Mouse (Mus musculus): ENCODE measurements around the gene Ina.
A peak's percentile ranks its signal among the peaks of the same experiment; 100 is the strongest.
"Not testable (repeated sequence)": the region's sequence is repeated elsewhere in the genome, so short reads cannot be mapped to it uniquely, and the experiment has no call there.

Gene Ina

GRCm38 (mm10) chr19:47014447-47015381 is at the start of gene Ina, which contains the start of gene Nt5c2:
TSS of gene Ina (plus strand) at chr19:47014698.
TSS of gene Nt5c2 (minus strand) at chr19:47015153.
- DNase-seq (ENCODE audit: low spot score) = peak; percentile 20

DNA sequence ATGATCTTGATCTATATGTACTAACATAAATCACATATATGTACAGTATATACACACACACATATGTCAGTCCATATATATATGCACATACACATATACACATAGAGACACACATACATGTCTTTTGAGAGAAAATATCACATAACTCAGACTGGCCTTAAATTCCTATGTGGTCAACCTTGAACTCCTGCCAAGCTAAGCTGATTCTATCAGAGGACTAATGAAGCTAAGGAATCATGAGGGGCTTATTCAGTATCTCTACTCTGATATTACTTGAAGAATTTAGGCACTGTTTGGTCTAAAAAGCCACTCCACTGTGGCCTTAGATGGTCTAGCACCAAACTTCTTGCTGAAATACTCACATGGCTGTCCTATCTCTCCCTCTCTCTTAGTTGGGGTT is 49.0 kb upstream of the Ina start:
- DNase-seq (ENCODE audit: low spot score) = no peak

GRCm38 (mm10) chr19:46966330-46966729 is 48.2 kb upstream of the Ina start:
- DNase-seq (ENCODE audit: low spot score) = no peak

DNA sequence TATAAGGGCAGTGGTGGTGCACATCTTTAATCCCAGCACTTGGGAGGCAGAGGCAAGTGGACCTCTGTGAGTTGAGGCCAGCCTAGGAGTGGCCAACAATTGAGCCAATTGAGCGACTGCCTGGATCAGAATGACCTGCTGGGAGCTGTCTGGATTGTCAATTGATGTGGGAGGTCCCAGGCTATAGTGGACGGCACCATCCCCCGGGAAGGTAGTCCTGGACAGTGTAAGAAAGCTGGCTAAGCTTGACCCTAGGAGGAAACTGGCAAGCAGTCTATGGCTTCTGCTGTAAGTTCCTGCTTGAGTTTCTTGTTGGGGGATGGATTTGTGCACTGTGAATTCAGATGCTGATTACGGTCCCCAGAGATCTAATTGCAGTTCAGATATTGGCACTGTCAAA is 46.6 kb upstream of the Ina start:
- DNase-seq (ENCODE audit: low spot score) = no peak

DNA sequence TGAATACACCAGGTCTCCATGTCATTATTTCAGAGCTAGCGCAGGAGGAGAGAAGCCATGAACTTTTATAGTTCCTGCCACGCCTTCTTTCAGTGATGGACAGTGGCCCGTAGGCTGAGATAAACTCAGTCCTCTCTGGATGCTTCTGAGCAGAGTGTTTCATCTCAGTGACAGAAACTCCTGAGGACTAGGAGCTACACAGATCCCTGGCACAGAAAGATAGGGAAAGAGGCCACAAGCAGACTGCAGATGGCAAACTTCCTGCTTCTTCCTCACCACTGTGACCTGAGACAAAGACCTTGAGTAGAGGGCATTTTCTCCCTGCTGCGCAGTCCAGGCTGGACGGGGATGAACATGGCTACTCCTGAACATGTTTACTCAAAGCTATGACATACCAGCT is 45.7 kb upstream of the Ina start:
- no peak for DNase-seq (ENCODE audit: low spot score)

- no peak for DNase-seq (ENCODE audit: low spot score)
These were observed 45.1 kb upstream of the Ina start for GRCm38 (mm10) chr19:46969286-46969985.

DNA sequence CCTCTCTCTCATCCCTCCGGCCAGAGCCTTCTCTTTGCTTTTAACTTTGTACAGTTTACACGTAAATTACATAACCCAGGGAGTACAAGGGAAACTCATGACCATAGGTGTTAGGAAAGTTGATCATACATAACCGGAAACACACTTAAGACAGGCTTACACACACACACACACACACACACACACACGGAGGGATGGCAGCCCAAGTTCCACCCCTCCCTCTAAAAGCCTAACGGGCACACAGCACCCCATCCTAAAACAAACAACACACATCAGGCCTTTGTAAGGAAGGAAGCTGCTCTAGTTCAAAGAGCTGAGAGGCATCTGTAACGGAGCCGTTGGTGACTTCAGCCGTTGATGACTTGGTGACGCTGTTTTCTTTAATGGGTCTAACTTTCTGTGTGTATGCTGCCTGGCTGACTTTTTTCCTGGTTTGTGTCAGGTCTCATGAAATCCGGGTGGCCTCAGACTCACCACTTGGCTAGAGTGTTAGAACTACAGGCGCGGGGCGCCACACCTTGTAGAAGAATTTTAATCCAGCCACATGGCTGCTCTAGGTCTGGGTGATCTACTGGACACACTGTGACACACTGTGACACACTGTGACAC is 44.3 kb upstream of the Ina start:
- DNase-seq (ENCODE audit: low spot score) = no peak

DNA sequence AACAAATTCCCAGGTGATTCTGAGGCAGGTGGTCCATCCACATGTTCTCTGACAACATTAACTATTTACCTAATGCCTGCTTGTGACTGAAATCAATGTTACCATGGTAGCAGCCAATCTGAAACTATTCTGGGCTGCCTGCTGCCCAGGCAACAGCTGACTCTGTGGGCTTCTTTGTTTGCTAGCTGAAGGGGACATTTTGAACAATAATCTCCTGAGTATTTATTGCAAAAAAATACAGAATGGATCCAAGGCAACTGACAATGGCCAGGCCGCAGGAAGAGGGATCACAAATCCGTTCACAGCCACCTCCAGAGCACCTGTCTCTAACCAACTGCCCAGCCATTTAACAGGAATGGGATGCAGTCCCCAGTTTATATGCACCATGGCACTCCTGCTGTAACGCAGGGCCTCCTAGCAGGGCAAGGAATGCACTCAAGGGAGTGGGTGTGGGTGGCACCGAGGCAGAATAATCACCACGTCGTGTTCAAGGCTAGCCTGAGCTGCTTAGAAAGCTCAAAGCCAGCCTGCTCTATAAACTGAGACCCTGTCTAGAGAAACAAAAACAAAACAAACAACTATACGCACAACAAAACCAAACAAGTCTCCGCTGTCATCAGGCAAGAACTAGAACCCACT is 43.3 kb upstream of the Ina start:
- DNase-seq (ENCODE audit: low spot score) = no peak

DNA sequence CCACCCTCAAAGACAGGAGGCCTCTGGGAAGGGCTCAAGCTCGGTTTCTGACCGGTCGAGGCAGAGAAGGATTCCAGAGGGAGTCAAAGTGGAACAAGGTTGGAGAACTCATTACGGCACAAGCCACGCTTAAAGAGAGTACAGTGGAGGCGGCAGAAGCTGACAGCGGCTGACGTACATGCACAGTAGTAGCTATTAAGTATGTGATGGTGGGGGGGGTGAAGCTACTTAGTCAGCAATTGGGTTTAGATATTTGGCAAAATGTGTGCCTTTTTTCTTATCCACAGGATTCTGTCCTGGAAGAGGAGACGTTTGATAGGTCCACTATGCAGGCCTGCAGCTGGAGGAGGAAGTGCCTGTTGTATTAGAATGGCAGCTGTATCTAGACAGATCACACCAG is 42.8 kb upstream of the Ina start:
- no peak for DNase-seq (ENCODE audit: low spot score)

- no peak for DNase-seq (ENCODE audit: low spot score)
These were observed 42.3 kb upstream of the Ina start for GRCm38 (mm10) chr19:46972159-46972558.

- no peak for DNase-seq (ENCODE audit: low spot score)
These were observed 38.9 kb upstream of the Ina start for GRCm38 (mm10) chr19:46975565-46975964.

DNA sequence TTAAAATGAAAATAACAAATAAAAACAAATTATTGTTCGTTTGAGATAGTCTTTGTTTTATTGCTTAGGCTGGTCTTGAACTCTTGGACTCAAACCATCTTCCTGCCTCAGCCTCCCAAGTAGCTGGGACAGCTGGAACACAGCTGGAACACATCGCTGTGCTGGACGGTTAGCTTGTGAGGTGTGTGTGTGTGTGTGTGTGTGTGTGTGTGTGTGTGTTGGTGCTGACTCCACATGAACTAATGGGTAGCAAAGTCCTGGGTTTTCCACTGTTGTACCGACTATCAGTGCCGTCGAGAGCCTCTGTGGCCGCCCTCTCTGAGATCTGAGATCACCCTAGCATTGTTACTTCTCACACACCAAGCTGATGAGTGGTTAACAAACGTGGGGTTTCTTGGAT is 38.5 kb upstream of the Ina start:
- DNase-seq (ENCODE audit: low spot score) = no peak

DNA sequence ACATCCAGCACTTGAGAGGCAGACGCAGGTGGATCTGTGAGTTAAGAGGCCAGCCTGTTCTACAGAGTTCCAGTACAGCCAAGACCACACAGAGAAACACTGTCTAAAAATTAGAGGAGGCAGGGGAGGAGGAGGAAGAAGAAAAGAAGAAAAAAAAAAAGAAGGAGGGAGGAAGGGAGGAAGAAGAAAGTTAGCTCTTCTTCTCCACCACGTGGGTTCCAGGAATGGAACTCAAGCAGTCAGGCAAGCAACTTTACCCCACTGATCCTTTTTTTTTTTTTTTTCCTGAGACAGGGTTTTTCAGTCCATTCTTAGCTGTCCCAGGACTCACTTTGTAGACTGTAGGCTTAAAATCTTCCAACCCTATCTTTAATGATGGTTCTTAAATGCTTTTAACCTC is 37.8 kb upstream of the Ina start:
- DNase-seq (ENCODE audit: low spot score) = no peak

DNA sequence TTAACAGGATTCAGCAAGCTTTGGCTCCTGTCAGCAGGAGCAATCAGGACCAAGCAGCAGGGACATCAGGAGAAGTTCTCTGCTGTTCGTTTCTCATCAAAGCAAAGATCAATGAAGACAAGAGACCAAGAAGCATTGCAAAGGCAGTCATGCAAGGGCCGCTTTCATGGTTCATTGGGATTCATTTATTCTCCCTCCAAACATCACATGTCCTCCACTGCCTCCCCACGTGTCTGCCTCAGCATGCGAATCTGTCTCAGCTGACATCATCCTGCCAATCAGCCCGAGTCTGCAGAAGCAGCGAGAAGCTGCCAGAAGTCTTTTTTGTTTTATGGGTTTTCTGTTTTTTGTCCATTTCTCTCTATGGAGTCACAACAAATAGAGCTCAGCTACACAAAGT is 37.0 kb upstream of the Ina start:
- DNase-seq (ENCODE audit: low spot score) = no peak

DNA sequence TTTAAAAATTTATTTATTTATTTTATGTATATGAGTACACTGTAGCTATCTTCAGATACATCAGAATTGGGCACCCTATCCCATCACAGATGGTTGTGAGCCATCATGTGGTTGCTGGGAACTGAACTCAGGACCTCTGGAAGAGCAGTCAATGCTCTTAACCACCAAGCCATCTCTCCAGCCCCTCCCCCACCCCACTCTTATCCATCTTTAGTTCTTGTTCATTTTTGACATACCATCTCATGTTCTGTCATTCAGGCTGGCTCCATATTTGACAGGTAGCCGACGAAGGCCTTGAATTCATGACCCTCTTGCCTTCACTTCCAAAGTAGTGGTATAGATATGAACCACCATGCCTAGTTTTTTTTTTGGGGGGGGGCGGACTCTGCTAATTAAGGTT is 36.4 kb upstream of the Ina start:
- not testable (repeated sequence) for DNase-seq (ENCODE audit: low spot score)

GRCm38 (mm10) chr19:46978920-46979780 is 35.3 kb upstream of the Ina start:
- no peak for DNase-seq (ENCODE audit: low spot score)

DNA sequence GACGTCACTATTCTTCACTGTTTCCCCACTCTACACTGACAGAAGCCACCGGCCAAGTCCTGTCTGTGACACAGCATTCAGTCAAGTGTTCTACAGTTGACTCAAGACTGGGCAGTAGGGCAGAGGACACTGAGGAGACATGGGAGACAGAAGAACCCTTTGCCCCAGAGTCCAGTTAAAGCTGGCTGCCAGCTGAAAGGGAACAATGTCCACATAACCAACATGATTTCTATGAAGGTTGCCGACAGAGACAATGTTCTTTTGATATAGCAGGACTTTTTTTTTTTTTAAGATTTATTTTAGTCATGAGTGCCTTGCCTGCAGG is 34.8 kb upstream of the Ina start:
- DNase-seq (ENCODE audit: low spot score) = no peak

DNA sequence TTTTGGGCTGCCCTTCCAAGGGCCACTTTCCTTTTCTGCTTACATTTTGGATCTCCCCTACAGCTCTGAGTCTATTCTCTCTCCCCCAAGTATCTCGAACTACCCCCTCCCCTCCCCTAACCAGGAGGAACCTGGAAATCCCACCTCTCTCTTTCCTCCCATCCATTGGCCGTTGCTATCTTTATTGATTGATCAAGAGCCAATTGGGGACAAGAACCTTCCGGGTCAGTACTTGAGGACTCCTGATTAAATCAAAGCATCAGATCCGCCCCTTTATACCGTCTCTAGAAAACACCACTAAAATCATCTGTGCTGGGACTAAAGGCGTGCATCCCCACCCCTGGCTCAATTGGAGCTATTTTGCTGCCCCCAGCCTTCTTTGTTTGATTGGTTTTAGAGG is 33.0 kb upstream of the Ina start:
- DNase-seq (ENCODE audit: low spot score) = no peak

GRCm38 (mm10) chr19:46983352-46983965 is 31.0 kb upstream of the Ina start:
- no peak for DNase-seq (ENCODE audit: low spot score)

DNA sequence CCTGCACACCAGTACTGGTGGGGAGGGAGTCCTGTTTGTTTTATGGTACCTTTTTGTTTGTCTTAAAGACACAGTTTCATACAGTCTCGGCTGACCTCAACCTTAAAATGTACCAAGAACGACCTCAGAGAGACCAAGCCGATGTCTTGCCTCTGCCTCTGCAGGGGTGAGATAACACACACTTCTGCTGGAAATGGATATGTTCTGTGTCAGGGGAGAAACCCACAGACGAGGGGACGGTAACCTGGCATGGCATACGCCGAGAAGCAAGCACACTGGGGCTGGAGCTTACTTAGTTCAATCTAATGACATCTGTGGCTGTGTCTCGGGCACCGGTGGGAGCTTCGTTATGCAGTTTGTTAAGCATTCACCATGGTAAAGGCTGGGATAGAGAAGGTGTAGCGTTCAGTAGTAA is 30.5 kb upstream of the Ina start:
- no peak for DNase-seq (ENCODE audit: low spot score)

All from urinary bladder, postnatal 25 days (tissue).